Mouse (Mus musculus) liver, embryonic 14.5 days (tissue): ENCODE results near the gene Lyrm4. TPM values are rescaled to one million over a fixed set of nuclear protein-coding genes. Genes with fewer than 3 reads are reported as not detected.

Experiments used
- ATAC-seq: fragments of 200-750 bp; cut with Nextera tagmentation; 2 replicates; pipeline ENCODE4 v1.8.0; 2017; ENCODE audit warnings: moderate number of reproducible peaks, mild to moderate bottlenecking, moderate library complexity; ENCODE audit not compliant: insufficient read depth
- DNase-seq, 3 experiments: peaks; one replicate each; pipeline ENCODE4 v3.0.0-alpha.2; 2012 to 2013; ENCODE audit warnings: low read depth in 3 of 3, low spot score in 3 of 3
- H3K27ac ChIP-seq: fragments of 300-500 bp; sonication (generic); 2 replicates; pipeline ENCODE4 v1.5.1; 2014; ENCODE audit warnings: moderate library complexity, mild to moderate bottlenecking, control low read depth, inconsistent platforms
- H3K27me3 ChIP-seq: fragments of 300-500 bp; sonication (generic); 2 replicates; pipeline ENCODE4 v1.6.1; 2014; ENCODE audit warnings: mild to moderate bottlenecking, low read length, moderate library complexity; ENCODE audit not compliant: control insufficient read depth, insufficient read depth
- H3K36me3 ChIP-seq: fragments of 300-500 bp; sonication (generic); replicated peaks from 2 replicates; pipeline ENCODE4 v1.6.1; 2014; ENCODE audit warnings: low read depth; ENCODE audit not compliant: control insufficient read depth, insufficient read depth
- H3K4me1 ChIP-seq, 2 experiments: fragments of 200-500 bp in 1 of 2; fragments of 300-500 bp in 1 of 2; sonication (generic) in 1 of 2; replicated peaks; 2 replicates each; pipeline ENCODE4 v1.6.1; 2012 to 2014; ENCODE audit warnings: antibody characterized with exemption in 1 of 2, inconsistent platforms in 1 of 2, low read length in 1 of 2; ENCODE audit not compliant: control insufficient read depth in 2 of 2, insufficient read depth in 2 of 2
- H3K4me2 ChIP-seq: fragments of 300-500 bp; sonication (generic); 2 replicates; pipeline ENCODE4 v1.6.1; 2014; ENCODE audit warnings: low read depth, mild to moderate bottlenecking, control low read depth, moderate library complexity
- H3K4me3 ChIP-seq, 2 experiments: fragments of 200-500 bp in 1 of 2; fragments of 300-500 bp in 1 of 2; sonication (generic) in 1 of 2; 2 replicates each; pipeline ENCODE4 v1.5.1; 2012 to 2014; ENCODE audit warnings: low read depth in 2 of 2, low read length in 2 of 2, mild to moderate bottlenecking in 2 of 2, control low read depth in 1 of 2, inconsistent platforms in 1 of 2, moderate library complexity in 1 of 2; ENCODE audit not compliant: insufficient read depth in 1 of 2
- H3K9ac ChIP-seq: fragments of 300-500 bp; sonication (generic); replicated peaks from 2 replicates; pipeline ENCODE4 v1.6.1; 2014; ENCODE audit warnings: mild to moderate bottlenecking, control low read depth, moderate library complexity
- H3K9me3 ChIP-seq: fragments of 300-500 bp; sonication (generic); 2 replicates; pipeline ENCODE4 v1.6.1; 2016; ENCODE audit warnings: low read length, mixed read lengths; ENCODE audit not compliant: control insufficient read depth
- CTCF ChIP-seq: IDR thresholded peaks from 2 replicates; pipeline ENCODE4 v1.5.1; 2016; ENCODE audit warnings: antibody characterized with exemption, low read depth, control low read depth
- EP300 ChIP-seq: IDR thresholded peaks from 2 replicates; pipeline ENCODE4 v1.6.1; 2016; ENCODE audit warnings: antibody characterized with exemption, low read depth
- WGBS: fragments of 180-500 bp; shearing (Covaris S2); extraction: QIAGEN DNeasy Blood & Tissue Kit; methylation state at CpG from one replicate; pipeline ENCODE4 v1.1.7; 2014; ENCODE audit not compliant: insufficient replicate concordance; 5-methylcytosine and 5-hydroxymethylcytosine counted together
- polyA plus RNA-seq, 2 experiments: library from polyadenylated mRNA; depleted of rRNA in 1 of 2; stranded (reverse) in 1 of 2; unstranded in 1 of 2; fragments of >200 nt; fragmentation: Nextera tagmentation in 1 of 2; extraction: Ambion mirVana in 1 of 2; gene quantifications; 2 replicates each; pipeline versions ENCODE4 v1.2.1 to v1.2.3; 2012 to 2014

Gene Lyrm4
- polyA plus RNA-seq, 2 experiments: 6.8 to 28.8 TPM

DNA sequence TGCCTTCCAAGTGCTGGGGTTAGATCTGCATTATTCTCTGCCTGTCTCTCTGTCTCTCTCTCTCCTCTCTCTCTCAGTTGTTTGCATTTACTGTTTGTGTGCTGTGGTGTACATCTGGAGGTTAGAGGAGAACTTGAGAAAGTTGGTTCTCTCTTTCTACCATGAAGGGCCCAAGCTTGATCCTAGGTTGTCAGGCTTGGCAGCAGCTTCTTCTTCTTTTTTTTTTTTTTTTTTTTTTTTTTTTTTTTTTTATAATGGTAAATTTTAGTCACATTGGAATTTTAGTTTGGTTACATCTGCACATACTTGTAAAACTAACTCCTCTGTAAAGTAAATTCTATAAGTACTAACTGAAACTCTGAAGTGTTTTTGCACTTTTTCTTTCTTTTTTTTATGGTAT lies 3.3 kb upstream of the Lyrm4 start:
- ATAC-seq: no peak
- H3K36me3 ChIP-seq: no peaks in the 10 kb centered on the region
- H3K4me2 ChIP-seq: no peak overlapping the region
- H3K4me3 ChIP-seq: no peak overlapping the region
- H3K9me3 ChIP-seq: no peaks in the 10 kb centered on the region
- TF ChIP-seq CTCF (no peak), EP300 (no peak)
- H3K27ac ChIP-seq: no peak overlapping the region
- no peak for DNase-seq
- H3K4me1 ChIP-seq: peaks cover 6 to 7% of the 10 kb centered on the region in 2 experiments
- no peak overlapping the region for H3K9ac ChIP-seq
- H3K27me3 ChIP-seq: no peaks in the 10 kb centered on the region

DNA sequence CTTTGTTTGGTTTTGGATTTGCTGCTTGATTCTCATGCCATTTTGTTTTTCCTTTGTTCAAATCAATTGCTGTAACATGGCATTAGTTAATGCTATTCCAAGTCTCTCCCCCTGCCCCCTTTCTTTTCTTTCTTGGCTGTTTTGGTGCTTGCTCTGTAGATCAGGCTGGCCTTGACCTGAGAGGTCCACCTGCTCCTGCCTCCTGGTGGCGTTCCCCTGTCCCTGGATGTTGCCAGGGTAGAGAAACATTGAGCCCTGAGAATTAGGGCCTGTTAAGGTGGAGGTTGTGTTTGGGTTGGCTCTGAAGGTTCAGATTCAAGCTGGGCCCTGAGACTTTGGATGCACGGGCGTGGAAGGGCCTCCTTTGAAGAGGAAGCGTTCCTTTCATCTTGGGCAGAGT lies 2.4 kb upstream of the Lyrm4 start:
- Histone ChIP-seq H3K4me2 (no peak overlapping the region), H3K9ac (no peak overlapping the region), H3K36me3 (no peaks in the 10 kb centered on the region), H3K27me3 (no peaks in the 10 kb centered on the region), H3K27ac (no peak overlapping the region), H3K9me3 (no peaks in the 10 kb centered on the region), H3K4me3 (no peak overlapping the region), H3K4me1 (peaks cover 6 to 13% of the 10 kb centered on the region in 2 experiments)
- no peak for ATAC-seq
- DNase-seq: no peak
- TF ChIP-seq EP300 (no peak), CTCF (no peak)
- WGBS: 65% methylated on average over 4 of the region's 4 CpGs

DNA sequence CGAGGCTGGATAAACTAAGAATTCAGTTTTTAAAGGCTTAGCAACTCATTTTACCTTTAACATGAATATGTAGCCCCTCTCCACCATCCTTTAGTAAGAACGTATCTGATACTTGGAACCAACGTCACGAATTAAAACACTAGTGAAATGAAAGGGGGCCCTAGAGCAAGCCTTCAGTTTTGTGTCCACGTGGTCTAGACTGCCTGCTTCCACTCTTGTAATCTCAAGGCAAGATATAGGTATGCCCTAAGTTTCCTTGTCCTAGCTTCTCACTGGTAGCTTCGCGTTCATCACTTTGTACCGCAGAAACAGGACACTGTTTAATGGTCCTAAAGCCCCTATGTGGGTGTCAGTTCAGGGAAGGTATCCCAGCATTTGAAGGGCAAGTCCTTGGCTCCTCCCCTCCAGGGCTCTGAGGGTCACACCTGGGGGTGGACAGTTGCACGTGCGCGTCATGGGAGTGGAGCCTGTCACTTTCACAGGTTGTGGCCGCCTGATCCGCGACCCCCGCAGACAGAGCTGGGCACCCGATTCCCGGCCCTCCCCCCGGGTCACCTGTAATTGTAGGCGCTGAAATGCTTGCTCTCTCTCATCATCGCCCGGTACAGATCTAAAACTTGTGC lies 695 bp downstream of the Lyrm4 start:
- Histone ChIP-seq H3K27me3 (no peaks in the 10 kb centered on the region), H3K36me3 (no peaks in the 10 kb centered on the region), H3K4me1 (peaks cover 6 to 13% of the 10 kb centered on the region in 2 experiments), H3K9ac (peak overlapping the region; percentile 77), H3K9me3 (no peaks in the 10 kb centered on the region), H3K27ac (peak overlapping the region; percentile 85), H3K4me3 (peak overlapping the region; percentile 68 to 86), H3K4me2 (peak overlapping the region; percentile 74)
- DNase-seq: peak in 2 of 3 experiments; percentile 41 to 47
- TF ChIP-seq CTCF (no peak), EP300 (no peak)
- 4% methylated on average over 21 of the region's 21 CpGs for WGBS
- ATAC-seq: peak; percentile 17; the same call in 1 of the 2 replicates

DNA sequence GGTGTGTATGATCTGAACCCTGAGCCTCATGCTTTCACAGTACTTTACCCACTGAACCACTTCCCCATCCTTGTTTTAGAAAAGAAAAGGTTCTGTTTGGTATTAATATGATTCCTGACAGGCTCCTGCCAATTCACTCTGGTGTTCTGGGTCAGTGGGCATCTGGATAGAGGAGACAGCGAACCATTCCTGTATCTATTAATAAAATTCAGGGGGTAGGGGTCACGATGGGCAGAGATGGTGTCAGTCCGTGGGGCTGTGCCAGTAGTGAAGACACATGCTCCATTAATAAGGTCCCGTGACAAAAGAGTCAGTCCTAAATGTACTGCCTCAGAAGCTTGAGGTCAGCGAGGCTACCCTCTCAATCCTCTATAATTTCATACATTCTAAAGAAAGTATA lies 4.1 kb downstream of the Lyrm4 start:
- WGBS: 75% methylated on average over 5 of the region's 5 CpGs
- Histone ChIP-seq H3K4me1 (peaks cover 0 to 13% of the 10 kb centered on the region in 2 experiments; a peak in 3 of 4 replicates), H3K9me3 (no peaks in the 10 kb centered on the region), H3K36me3 (no peaks in the 10 kb centered on the region), H3K9ac (no peak overlapping the region), H3K4me2 (no peak overlapping the region), H3K4me3 (no peak overlapping the region), H3K27me3 (no peaks in the 10 kb centered on the region), H3K27ac (no peak overlapping the region)
- no peak for ATAC-seq
- TF ChIP-seq CTCF (no peak), EP300 (no peak)
- no peak for DNase-seq

DNA sequence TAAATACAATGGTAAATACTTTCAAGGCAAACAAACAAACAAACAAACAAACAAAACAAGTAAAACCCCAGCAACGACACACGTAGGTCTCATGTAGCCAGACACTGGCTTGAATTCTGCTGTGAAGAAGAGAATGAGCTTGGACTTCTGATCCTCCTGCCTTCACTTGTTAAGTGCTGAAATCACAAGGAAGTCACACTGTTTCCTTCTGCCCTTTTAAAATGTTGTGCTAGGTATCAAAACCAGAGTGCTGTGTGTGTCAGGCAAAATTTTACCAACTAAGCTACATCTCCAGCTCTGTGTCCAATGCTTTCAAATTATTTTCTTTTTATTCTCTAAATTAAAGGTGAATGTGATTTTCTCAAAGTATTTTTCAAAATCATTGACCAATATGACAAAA lies 6.0 kb downstream of the Lyrm4 start:
- no peak overlapping the region for H3K9ac ChIP-seq
- H3K36me3 ChIP-seq: no peaks in the 10 kb centered on the region
- peaks cover 0 to 11% of the 10 kb centered on the region in 2 experiments; a peak in 3 of 4 replicates for H3K4me1 ChIP-seq
- no peak overlapping the region for H3K4me2 ChIP-seq
- no peak overlapping the region for H3K27ac ChIP-seq
- no peaks in the 10 kb centered on the region for H3K27me3 ChIP-seq
- H3K4me3 ChIP-seq: no peak overlapping the region
- TF ChIP-seq CTCF (no peak), EP300 (no peak)
- DNase-seq (no peak), ATAC-seq (no peak)
- WGBS: 84% methylated on average over 2 of the region's 2 CpGs
- no peaks in the 10 kb centered on the region for H3K9me3 ChIP-seq
